Mouse (Mus musculus) stomach, embryonic 16.5 days (tissue): ENCODE measurements at regions not wholly inside any gene's neighbourhood (a gene's known extent, or its start where the extent isn't known, plus 50 kb on each side); places are given as distances from the start of the nearest gene placed in this dataset.

Experiments
- ATAC-seq: fragments of 200-750 bp; cut with Nextera tagmentation; 2 replicates; pipeline ENCODE4 v1.8.0; 2017; ENCODE audit warnings: moderate number of reproducible peaks, moderate TSS enrichment; ENCODE audit not compliant: insufficient read depth, low FRiP score
- H3K27ac ChIP-seq: fragments of 300-500 bp; sonication (generic); 2 replicates; pipeline ENCODE4 v1.5.1; 2014; ENCODE audit warnings: low read length
- H3K27me3 ChIP-seq: fragments of 300-500 bp; sonication (generic); 2 replicates; pipeline ENCODE4 v1.6.1; 2014; ENCODE audit warnings: low read length, control low read depth, mixed read lengths; ENCODE audit not compliant: control insufficient read depth, insufficient read depth
- H3K36me3 ChIP-seq: fragments of 300-500 bp; sonication (generic); 2 replicates; pipeline ENCODE4 v1.6.1; 2014; ENCODE audit warnings: low read length; ENCODE audit not compliant: control insufficient read depth, insufficient read depth
- H3K4me1 ChIP-seq: fragments of 300-500 bp; sonication (generic); 2 replicates; pipeline ENCODE4 v1.6.1; 2014; ENCODE audit warnings: low read length, control low read depth, mixed read lengths; ENCODE audit not compliant: control insufficient read depth, insufficient read depth
- H3K4me2 ChIP-seq: fragments of 300-500 bp; sonication (generic); 2 replicates; pipeline ENCODE4 v1.6.1; 2014; ENCODE audit warnings: low read depth, low read length, mixed read lengths
- H3K4me3 ChIP-seq: fragments of 300-500 bp; sonication (generic); replicated peaks from 2 replicates; pipeline ENCODE4 v1.5.1; 2014; ENCODE audit warnings: mild to moderate bottlenecking, low read length
- H3K9ac ChIP-seq: fragments of 300-500 bp; sonication (generic); 2 replicates; pipeline ENCODE4 v1.6.1; 2014; ENCODE audit warnings: low read length
- H3K9me3 ChIP-seq: fragments of 300-500 bp; sonication (generic); replicated peaks from 2 replicates; pipeline ENCODE4 v1.6.1; 2016; ENCODE audit warnings: low read length, control low read depth; ENCODE audit not compliant: control insufficient read depth
- WGBS: fragments of 180-500 bp; shearing (Covaris S2); extraction: QIAGEN DNeasy Blood & Tissue Kit; methylation state at CpG from one replicate; pipeline ENCODE4 v1.1.7; 2014; 5-methylcytosine and 5-hydroxymethylcytosine counted together

- 61% methylated on average over 7 of the region's 7 CpGs for WGBS
- no peaks in the 10 kb centered on the region for H3K36me3 ChIP-seq
- no peaks in the 10 kb centered on the region for H3K4me1 ChIP-seq
- no peak overlapping the region for H3K4me2 ChIP-seq
- ATAC-seq, result no peak
- no peak overlapping the region for H3K4me3 ChIP-seq
- no peak overlapping the region for H3K27ac ChIP-seq
- no peaks in the 10 kb centered on the region for H3K27me3 ChIP-seq
- H3K9ac ChIP-seq, result no peak overlapping the region
- H3K9me3 ChIP-seq, result no peaks in the 10 kb centered on the region; the same call in 1 of the 2 replicates
Measured at GRCm38 (mm10) chr8:92302694-92303093, 54.7 kb upstream of the Irx5 start.

GRCm38 (mm10) chr8:92301029-92301428, 56.4 kb upstream of the Irx5 start:
- no peaks in the 10 kb centered on the region for H3K27me3 ChIP-seq
- WGBS, result 83% methylated on average over 3 of the region's 3 CpGs
- ATAC-seq, result no peak
- H3K4me1 ChIP-seq, result no peaks in the 10 kb centered on the region
- no peaks in the 10 kb centered on the region for H3K36me3 ChIP-seq
- no peaks in the 10 kb centered on the region; the same call in 1 of the 2 replicates for H3K9me3 ChIP-seq
- no peak overlapping the region for H3K9ac ChIP-seq
- no peak overlapping the region for H3K27ac ChIP-seq
- no peak overlapping the region for H3K4me2 ChIP-seq
- H3K4me3 ChIP-seq, result no peak overlapping the region

GRCm38 (mm10) chr8:92286841-92287811, 70.3 kb upstream of the Irx5 start:
- Histone ChIP-seq H3K4me1 (no peaks in the 10 kb centered on the region), H3K27me3 (no peaks in the 10 kb centered on the region), H3K27ac (no peak overlapping the region), H3K9me3 (no peaks in the 10 kb centered on the region), H3K36me3 (no peaks in the 10 kb centered on the region), H3K4me3 (no peak overlapping the region), H3K9ac (no peak overlapping the region), H3K4me2 (no peak overlapping the region)
- ATAC-seq, result no peak
- 57% methylated on average over 26 of the region's 26 CpGs for WGBS

- 87% methylated on average over 5 of the region's 5 CpGs for WGBS
- ATAC-seq, result no peak
- no peak overlapping the region for H3K9ac ChIP-seq
- H3K27me3 ChIP-seq, result no peaks in the 10 kb centered on the region
- no peak overlapping the region for H3K4me3 ChIP-seq
- H3K36me3 ChIP-seq, result no peaks in the 10 kb centered on the region
- H3K4me1 ChIP-seq, result no peaks in the 10 kb centered on the region
- H3K27ac ChIP-seq, result no peak overlapping the region
- H3K4me2 ChIP-seq, result no peak overlapping the region
- no peaks in the 10 kb centered on the region for H3K9me3 ChIP-seq
Measured at GRCm38 (mm10) chr8:92275755-92276154, 81.7 kb upstream of the Irx5 start.

- Histone ChIP-seq H3K27me3 (no peaks in the 10 kb centered on the region), H3K36me3 (no peaks in the 10 kb centered on the region), H3K4me3 (no peak overlapping the region), H3K9me3 (peaks cover 6% of the 10 kb centered on the region; the same call in 1 of the 2 replicates), H3K4me1 (no peaks in the 10 kb centered on the region), H3K4me2 (no peak overlapping the region), H3K9ac (no peak overlapping the region), H3K27ac (no peak overlapping the region)
- ATAC-seq, result no peak
- WGBS, result 81% methylated on average over 1 of the region's 1 CpGs
Measured at GRCm38 (mm10) chr8:92272726-92273125, 84.7 kb upstream of the Irx5 start.

- no peaks in the 10 kb centered on the region for H3K27me3 ChIP-seq
- H3K4me2 ChIP-seq, result no peak overlapping the region
- H3K9me3 ChIP-seq, result peaks cover 6% of the 10 kb centered on the region; the same call in 1 of the 2 replicates
- 70% methylated on average over 5 of the region's 5 CpGs for WGBS
- ATAC-seq, result no peak
- H3K36me3 ChIP-seq, result no peaks in the 10 kb centered on the region
- H3K9ac ChIP-seq, result no peak overlapping the region
- H3K27ac ChIP-seq, result no peak overlapping the region
- no peak overlapping the region for H3K4me3 ChIP-seq
- H3K4me1 ChIP-seq, result no peaks in the 10 kb centered on the region
Measured at GRCm38 (mm10) chr8:92272073-92272472, 85.4 kb upstream of the Irx5 start.

GRCm38 (mm10) chr8:92270636-92271035, 86.8 kb upstream of the Irx5 start:
- Histone ChIP-seq H3K4me2 (no peak overlapping the region), H3K4me3 (no peak overlapping the region), H3K27ac (no peak overlapping the region), H3K9me3 (peaks cover 6% of the 10 kb centered on the region; the same call in 1 of the 2 replicates), H3K4me1 (no peaks in the 10 kb centered on the region), H3K36me3 (no peaks in the 10 kb centered on the region), H3K27me3 (no peaks in the 10 kb centered on the region), H3K9ac (no peak overlapping the region)
- ATAC-seq, result no peak

- no peaks in the 10 kb centered on the region for H3K27me3 ChIP-seq
- H3K27ac ChIP-seq, result no peak overlapping the region
- no peaks in the 10 kb centered on the region for H3K36me3 ChIP-seq
- H3K4me1 ChIP-seq, result no peaks in the 10 kb centered on the region
- H3K9ac ChIP-seq, result no peak overlapping the region
- peaks cover 6% of the 10 kb centered on the region; the same call in 1 of the 2 replicates for H3K9me3 ChIP-seq
- no peak overlapping the region for H3K4me3 ChIP-seq
- WGBS, result 74% methylated on average over 6 of the region's 6 CpGs
- no peak overlapping the region for H3K4me2 ChIP-seq
- ATAC-seq, result no peak
Measured at GRCm38 (mm10) chr8:92267415-92267814, 90.0 kb upstream of the Irx5 start.

- H3K4me2 ChIP-seq, result no peak overlapping the region
- H3K9ac ChIP-seq, result no peak overlapping the region
- H3K4me3 ChIP-seq, result no peak overlapping the region
- 88% methylated on average over 8 of the region's 8 CpGs for WGBS
- H3K27ac ChIP-seq, result no peak overlapping the region
- no peaks in the 10 kb centered on the region for H3K27me3 ChIP-seq
- no peak for ATAC-seq
- H3K9me3 ChIP-seq, result no peaks in the 10 kb centered on the region
- no peaks in the 10 kb centered on the region for H3K36me3 ChIP-seq
- no peaks in the 10 kb centered on the region for H3K4me1 ChIP-seq
Measured at GRCm38 (mm10) chr8:92260056-92260455, 97.4 kb upstream of the Irx5 start.
